Mouse (Mus musculus) forebrain, embryonic 15.5 days (tissue): Measurements from ENCODE around the gene Ndufa13. TPM values are rescaled to one million over a fixed set of nuclear protein-coding genes. Genes with fewer than 3 reads are reported as not detected.

ENCODE experiments used
- ATAC-seq: fragments of 200-750 bp; cut with Nextera tagmentation; replicated peaks from 2 replicates; pipeline ENCODE4 v1.8.0; 2017; ENCODE audit warnings: mild to moderate bottlenecking, moderate TSS enrichment, moderate library complexity
- H3K27ac ChIP-seq: fragments of 300-500 bp; sonication (generic); replicated peaks from 2 replicates; pipeline ENCODE4 v1.5.1; 2015; ENCODE audit warnings: mild to moderate bottlenecking, inconsistent platforms
- H3K27me3 ChIP-seq: fragments of 300-500 bp; sonication (generic); 2 replicates; pipeline ENCODE4 v1.6.1; 2015; ENCODE audit warnings: inconsistent platforms
- H3K36me3 ChIP-seq: fragments of 300-500 bp; sonication (generic); 2 replicates; pipeline ENCODE4 v1.6.1; 2015; ENCODE audit warnings: mild to moderate bottlenecking, inconsistent platforms
- H3K4me1 ChIP-seq: fragments of 300-500 bp; sonication (generic); 2 replicates; pipeline ENCODE4 v1.6.1; 2015; ENCODE audit warnings: inconsistent platforms
- H3K4me2 ChIP-seq: fragments of 300-500 bp; sonication (generic); replicated peaks from 2 replicates; pipeline ENCODE4 v1.6.1; 2015; ENCODE audit warnings: mild to moderate bottlenecking, inconsistent platforms
- H3K4me3 ChIP-seq: fragments of 300-500 bp; sonication (generic); 2 replicates; pipeline ENCODE4 v1.5.1; 2015; ENCODE audit warnings: mild to moderate bottlenecking, inconsistent platforms
- H3K9ac ChIP-seq: fragments of 300-500 bp; sonication (generic); replicated peaks from 2 replicates; pipeline ENCODE4 v1.6.1; 2015; ENCODE audit warnings: mild to moderate bottlenecking, inconsistent platforms
- H3K9me3 ChIP-seq: fragments of 300-500 bp; sonication (generic); 2 replicates; pipeline ENCODE4 v1.6.1; 2016; ENCODE audit warnings: inconsistent platforms
- WGBS: fragments of 180-500 bp; shearing (Covaris S2); methylation state at CpG from one replicate; pipeline ENCODE4 v1.1.7; 2015; ENCODE audit warnings: mixed read lengths; 5-methylcytosine and 5-hydroxymethylcytosine counted together
- polyA plus RNA-seq: library from polyadenylated mRNA; unstranded; fragments of >200 nt; fragmentation: Nextera tagmentation; extraction: Ambion mirVana; gene quantifications from 2 replicates; pipeline ENCODE4 v1.2.1, GENCODE M21; 2015

The Ndufa13 gene
- polyA plus RNA-seq, 1 experiment from 2014 or later: 173 TPM

- Histone ChIP-seq H3K4me3 (no peak overlapping the region), H3K4me2 (no peak overlapping the region), H3K9ac (no peak overlapping the region), H3K9me3 (no peaks in the 10 kb centered on the region), H3K4me1 (no peaks in the 10 kb centered on the region), H3K36me3 (no peaks in the 10 kb centered on the region), H3K27ac (no peak overlapping the region), H3K27me3 (peaks cover 6% of the 10 kb centered on the region)
- 91% methylated on average over 13 of the region's 13 CpGs for WGBS
- no peak for ATAC-seq
Observed at GRCm38 (mm10) chr8:69874654-69875053, 27.7 kb downstream of the Ndufa13 start.

- Histone ChIP-seq H3K27ac (no peak overlapping the region), H3K4me3 (no peak overlapping the region), H3K9me3 (no peaks in the 10 kb centered on the region), H3K27me3 (peaks cover 4% of the 10 kb centered on the region; the same call in 1 of the 2 replicates), H3K36me3 (no peaks in the 10 kb centered on the region), H3K4me2 (no peak overlapping the region), H3K9ac (no peak overlapping the region), H3K4me1 (no peaks in the 10 kb centered on the region)
- WGBS: 13% methylated on average over 9 of the region's 9 CpGs
- no peak for ATAC-seq
Observed at GRCm38 (mm10) chr8:69874155-69874554, 28.2 kb downstream of the Ndufa13 start.

GRCm38 (mm10) chr8:69870907-69871306 lies 31.5 kb downstream of the Ndufa13 start:
- Histone ChIP-seq H3K9ac (no peak overlapping the region), H3K9me3 (no peaks in the 10 kb centered on the region), H3K4me2 (no peak overlapping the region), H3K27me3 (no peaks in the 10 kb centered on the region), H3K4me1 (no peaks in the 10 kb centered on the region), H3K27ac (no peak overlapping the region), H3K4me3 (no peak overlapping the region), H3K36me3 (no peaks in the 10 kb centered on the region)
- 94% methylated on average over 6 of the region's 6 CpGs for WGBS
- no peak for ATAC-seq

- Histone ChIP-seq H3K36me3 (no peaks in the 10 kb centered on the region), H3K9ac (no peak overlapping the region), H3K4me1 (no peaks in the 10 kb centered on the region), H3K4me3 (no peak overlapping the region), H3K27me3 (no peaks in the 10 kb centered on the region), H3K4me2 (no peak overlapping the region), H3K9me3 (no peaks in the 10 kb centered on the region), H3K27ac (no peak overlapping the region)
- WGBS: 90% methylated on average over 11 of the region's 11 CpGs
- ATAC-seq: no peak
Observed at GRCm38 (mm10) chr8:69870003-69870765, 32.2 kb downstream of the Ndufa13 start.

- H3K4me3 ChIP-seq: no peak overlapping the region
- WGBS: 89% methylated on average over 5 of the region's 5 CpGs
- no peaks in the 10 kb centered on the region for H3K36me3 ChIP-seq
- no peak overlapping the region for H3K9ac ChIP-seq
- H3K4me1 ChIP-seq: no peaks in the 10 kb centered on the region
- no peaks in the 10 kb centered on the region for H3K27me3 ChIP-seq
- no peaks in the 10 kb centered on the region for H3K9me3 ChIP-seq
- no peak overlapping the region for H3K4me2 ChIP-seq
- H3K27ac ChIP-seq: no peak overlapping the region
- no peak for ATAC-seq
Observed at GRCm38 (mm10) chr8:69867696-69868326, 34.5 kb downstream of the Ndufa13 start.

- Histone ChIP-seq H3K4me3 (no peak overlapping the region), H3K27ac (no peak overlapping the region), H3K27me3 (no peaks in the 10 kb centered on the region), H3K9me3 (no peaks in the 10 kb centered on the region), H3K9ac (no peak overlapping the region), H3K4me1 (no peaks in the 10 kb centered on the region), H3K4me2 (no peak overlapping the region), H3K36me3 (peaks cover under 1% of the 10 kb centered on the region; the same call in 1 of the 2 replicates)
- ATAC-seq: no peak
- WGBS: 80% methylated on average over 5 of the region's 5 CpGs
Observed at GRCm38 (mm10) chr8:69864180-69864579, 38.2 kb downstream of the Ndufa13 start.

- Histone ChIP-seq H3K4me1 (no peaks in the 10 kb centered on the region), H3K36me3 (peaks cover 3% of the 10 kb centered on the region; the same call in 1 of the 2 replicates), H3K9me3 (no peaks in the 10 kb centered on the region), H3K4me3 (no peak overlapping the region), H3K27me3 (no peaks in the 10 kb centered on the region), H3K9ac (no peak overlapping the region), H3K4me2 (no peak overlapping the region), H3K27ac (no peak overlapping the region)
- ATAC-seq: no peak
- 87% methylated on average over 5 of the region's 5 CpGs for whole genome bisulfite sequencing
Observed at GRCm38 (mm10) chr8:69863387-69864020, 38.9 kb downstream of the Ndufa13 start.

GRCm38 (mm10) chr8:69861251-69861650 lies 41.1 kb downstream of the Ndufa13 start:
- H3K27ac ChIP-seq: no peak overlapping the region
- WGBS: 79% methylated on average over 2 of the region's 2 CpGs
- no peaks in the 10 kb centered on the region for H3K4me1 ChIP-seq
- no peak overlapping the region for H3K9ac ChIP-seq
- H3K9me3 ChIP-seq: no peaks in the 10 kb centered on the region
- H3K27me3 ChIP-seq: no peaks in the 10 kb centered on the region
- no peak overlapping the region for H3K4me2 ChIP-seq
- peaks cover 3% of the 10 kb centered on the region; the same call in 1 of the 2 replicates for H3K36me3 ChIP-seq
- no peak overlapping the region for H3K4me3 ChIP-seq
- ATAC-seq: no peak

GRCm38 (mm10) chr8:69860807-69861206 lies 41.6 kb downstream of the Ndufa13 start:
- H3K4me3 ChIP-seq: no peak overlapping the region
- H3K27me3 ChIP-seq: no peaks in the 10 kb centered on the region
- 55% methylated on average over 4 of the region's 4 CpGs for WGBS
- H3K36me3 ChIP-seq: peaks cover 3% of the 10 kb centered on the region; the same call in 1 of the 2 replicates
- H3K4me2 ChIP-seq: no peak overlapping the region
- no peak overlapping the region for H3K27ac ChIP-seq
- no peak for ATAC-seq
- no peaks in the 10 kb centered on the region for H3K9me3 ChIP-seq
- H3K9ac ChIP-seq: no peak overlapping the region
- no peaks in the 10 kb centered on the region for H3K4me1 ChIP-seq

- no peak overlapping the region for H3K4me3 ChIP-seq
- H3K4me1 ChIP-seq: no peaks in the 10 kb centered on the region
- no peak for ATAC-seq
- 95% methylated on average over 10 of the region's 10 CpGs for WGBS
- H3K9ac ChIP-seq: no peak overlapping the region
- no peak overlapping the region for H3K4me2 ChIP-seq
- no peaks in the 10 kb centered on the region for H3K27me3 ChIP-seq
- no peak overlapping the region for H3K27ac ChIP-seq
- no peaks in the 10 kb centered on the region for H3K9me3 ChIP-seq
- no peaks in the 10 kb centered on the region for H3K36me3 ChIP-seq
Observed at GRCm38 (mm10) chr8:69853869-69854268, 48.5 kb downstream of the Ndufa13 start.

- Histone ChIP-seq H3K4me2 (no peak overlapping the region), H3K9me3 (no peaks in the 10 kb centered on the region), H3K27ac (no peak overlapping the region), H3K36me3 (no peaks in the 10 kb centered on the region), H3K4me1 (no peaks in the 10 kb centered on the region), H3K4me3 (no peak overlapping the region), H3K27me3 (no peaks in the 10 kb centered on the region), H3K9ac (no peak overlapping the region)
- 86% methylated on average over 7 of the region's 7 CpGs for WGBS
- ATAC-seq: no peak
Observed at GRCm38 (mm10) chr8:69850926-69851506, 51.3 kb downstream of the Ndufa13 start.

GRCm38 (mm10) chr8:69849899-69850298 lies 52.5 kb downstream of the Ndufa13 start:
- H3K27ac ChIP-seq: no peak overlapping the region
- no peak overlapping the region for H3K4me2 ChIP-seq
- WGBS: 48% methylated on average over 3 of the region's 3 CpGs
- no peaks in the 10 kb centered on the region for H3K36me3 ChIP-seq
- H3K4me1 ChIP-seq: no peaks in the 10 kb centered on the region
- no peaks in the 10 kb centered on the region for H3K9me3 ChIP-seq
- H3K27me3 ChIP-seq: no peaks in the 10 kb centered on the region
- no peak for ATAC-seq
- no peak overlapping the region for H3K4me3 ChIP-seq
- no peak overlapping the region for H3K9ac ChIP-seq
